Mouse (Mus musculus) liver, postnatal 0 days (tissue): ENCODE measurements around the gene Zfp36.

Experiments
- CTCF ChIP-seq: sonication (generic); IDR thresholded peaks from 2 replicates; pipeline ENCODE4 v1.5.1; 2016; ENCODE audit warnings: antibody characterized with exemption, low read depth
- EP300 ChIP-seq: IDR thresholded peaks from 2 replicates; pipeline ENCODE4 v1.6.1; 2016; ENCODE audit warnings: antibody characterized with exemption, low read depth, mild to moderate bottlenecking

- TF ChIP-seq CTCF: no peak
- TF ChIP-seq EP300: no peak; the same call in 1 of the 2 replicates
Observed at GRCm38 (mm10) chr7:28357984-28358383, 22.1 kb downstream of the Zfp36 start.
